Mouse (Mus musculus): Measurements from ENCODE around the gene Abcc1. TPM values are rescaled to one million over a fixed set of nuclear protein-coding genes. Genes with fewer than 3 reads are reported as not detected.

The Abcc1 gene
- polyA plus RNA-seq, 2 experiments = 10.4 to 11.0 TPM

DNA sequence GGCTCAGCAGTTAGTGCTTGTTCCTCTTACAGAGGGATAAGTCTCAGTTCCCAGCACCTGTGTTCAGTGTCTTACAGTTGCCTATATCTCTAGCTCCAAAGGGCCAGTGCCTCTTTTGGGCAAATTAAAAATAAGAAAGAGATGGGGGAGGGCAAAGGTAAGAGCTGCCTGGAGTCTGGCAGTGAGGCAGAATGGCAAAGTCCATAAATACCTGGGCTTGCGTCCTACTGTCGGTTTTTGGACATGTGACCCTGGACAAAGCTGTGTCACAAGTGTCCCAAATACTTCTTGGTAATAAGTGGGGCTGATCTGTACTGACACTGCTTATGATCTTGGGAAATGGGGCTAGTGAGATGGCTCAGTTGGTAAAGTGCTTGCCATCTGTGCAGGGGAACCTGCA, 113.6 kb downstream of the Abcc1 start:
- H3K27ac ChIP-seq (replicated peaks; ENCODE audit: low read depth, low read length) = no peak overlapping the region
- WGBS = 79% methylated on average over 2 of the region's 2 CpGs
- DNase-seq (ENCODE audit: low spot score) (no peak), ATAC-seq (ENCODE audit: low FRiP score, low read depth) (no peak)
- H3K27me3 ChIP-seq (ENCODE audit: control insufficient read depth, insufficient read depth, low read length) = no peaks in the 10 kb centered on the region
- H3K9me3 ChIP-seq (ENCODE audit: control insufficient read depth, low read length) = no peaks in the 10 kb centered on the region
- no peak overlapping the region for H3K4me2 ChIP-seq (replicated peaks; ENCODE audit: low read depth, low read length, severe bottlenecking)
- H3K36me3 ChIP-seq (ENCODE audit: control insufficient read depth, insufficient read depth, low read length) = peaks cover 23% of the 10 kb centered on the region
- H3K4me3 ChIP-seq (replicated peaks; ENCODE audit: low read length) = no peak overlapping the region
- no peak for TF ChIP-seq POLR2A (IDR thresholded peaks at IDR 0.05; ENCODE audit: borderline replicate concordance, extremely low read depth, insufficient read depth, insufficient read length)
- no peaks in the 10 kb centered on the region for H3K4me1 ChIP-seq (ENCODE audit: control insufficient read depth, insufficient read depth, low read length)
- H3K9ac ChIP-seq (ENCODE audit: low read depth, low read length, severe bottlenecking) = no peak overlapping the region

- no peak overlapping the region for H3K27ac ChIP-seq (replicated peaks; ENCODE audit: low read depth, low read length)
- H3K9ac ChIP-seq (ENCODE audit: low read depth, low read length, severe bottlenecking) = no peak overlapping the region
- TF ChIP-seq POLR2A (IDR thresholded peaks at IDR 0.05; ENCODE audit: borderline replicate concordance, extremely low read depth, insufficient read depth, insufficient read length) = no peak
- ATAC-seq (ENCODE audit: low FRiP score, low read depth) = no peak
- no peak for DNase-seq (ENCODE audit: low spot score)
- H3K9me3 ChIP-seq (ENCODE audit: control insufficient read depth, low read length) = no peaks in the 10 kb centered on the region
- H3K4me2 ChIP-seq (replicated peaks; ENCODE audit: low read depth, low read length, severe bottlenecking) = no peak overlapping the region
- H3K4me3 ChIP-seq (replicated peaks; ENCODE audit: low read length) = no peak overlapping the region
- H3K27me3 ChIP-seq (ENCODE audit: control insufficient read depth, insufficient read depth, low read length) = no peaks in the 10 kb centered on the region
- 85% methylated on average over 8 of the region's 8 CpGs for WGBS
- H3K36me3 ChIP-seq (ENCODE audit: control insufficient read depth, insufficient read depth, low read length) = peaks cover 16% of the 10 kb centered on the region
- no peaks in the 10 kb centered on the region for H3K4me1 ChIP-seq (ENCODE audit: control insufficient read depth, insufficient read depth, low read length)
Measured at GRCm38 (mm10) chr16:14476056-14476455, 114.7 kb downstream of the Abcc1 start.

- DNase-seq (ENCODE audit: low spot score) = no peak
- no peak for TF ChIP-seq POLR2A (IDR thresholded peaks at IDR 0.05; ENCODE audit: borderline replicate concordance, extremely low read depth, insufficient read depth, insufficient read length)
Measured at GRCm38 (mm10) chr16:14476701-14477400, 115.5 kb downstream of the Abcc1 start.

DNA sequence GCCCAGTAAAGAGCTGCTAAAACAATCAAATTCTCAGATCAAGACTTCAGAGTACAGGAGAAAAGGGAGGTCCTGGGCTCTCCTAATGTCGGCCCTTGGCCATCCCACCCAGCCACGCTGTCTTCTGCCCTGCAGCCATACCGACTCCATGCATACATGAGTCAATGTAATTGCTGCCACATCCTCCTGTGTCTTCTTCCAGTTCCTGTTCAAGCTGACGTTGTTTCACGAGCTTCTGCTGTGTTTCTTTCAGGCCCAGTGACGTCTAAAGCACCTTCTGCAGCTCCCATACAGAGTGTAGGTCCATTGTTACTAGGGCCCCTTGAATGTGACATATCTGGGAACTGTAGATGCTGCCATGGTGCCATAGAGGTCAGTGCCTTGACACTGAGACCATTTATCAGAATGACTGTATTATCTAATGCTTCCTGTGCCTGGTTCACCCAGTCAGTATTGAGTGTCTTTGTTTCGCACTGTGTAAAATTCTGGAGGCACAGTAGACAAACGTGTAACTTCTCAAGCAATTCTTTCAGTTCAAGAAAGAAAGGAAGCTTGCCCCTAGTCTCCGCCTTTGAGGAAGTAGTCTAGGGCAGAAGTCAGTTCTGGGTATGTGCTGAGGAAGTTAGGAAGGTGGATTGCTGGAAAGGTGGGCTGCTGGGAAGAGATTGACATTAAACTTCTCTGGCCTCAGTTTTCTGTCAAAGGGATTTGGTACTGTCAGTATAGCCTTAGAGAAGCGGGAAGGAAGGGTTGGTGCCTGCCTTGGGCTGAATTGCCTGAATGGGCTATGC, 116.3 kb downstream of the Abcc1 start:
- WGBS = 79% methylated on average over 10 of the region's 10 CpGs
- no peak for TF ChIP-seq POLR2A (IDR thresholded peaks at IDR 0.05; ENCODE audit: borderline replicate concordance, extremely low read depth, insufficient read depth, insufficient read length)
- no peaks in the 10 kb centered on the region for H3K27me3 ChIP-seq (ENCODE audit: control insufficient read depth, insufficient read depth, low read length)
- H3K36me3 ChIP-seq (ENCODE audit: control insufficient read depth, insufficient read depth, low read length) = peaks cover 14% of the 10 kb centered on the region
- no peaks in the 10 kb centered on the region for H3K4me1 ChIP-seq (ENCODE audit: control insufficient read depth, insufficient read depth, low read length)
- no peak overlapping the region for H3K9ac ChIP-seq (ENCODE audit: low read depth, low read length, severe bottlenecking)
- H3K9me3 ChIP-seq (ENCODE audit: control insufficient read depth, low read length) = no peaks in the 10 kb centered on the region
- DNase-seq (ENCODE audit: low spot score) (no peak), ATAC-seq (ENCODE audit: low FRiP score, low read depth) (no peak)
- no peak overlapping the region for H3K4me2 ChIP-seq (replicated peaks; ENCODE audit: low read depth, low read length, severe bottlenecking)
- H3K27ac ChIP-seq (replicated peaks; ENCODE audit: low read depth, low read length) = no peak overlapping the region
- no peak overlapping the region for H3K4me3 ChIP-seq (replicated peaks; ENCODE audit: low read length)

More at GRCm38 (mm10) chr16:14476701-14477400, 115.5 kb downstream of the Abcc1 start:
- Histone ChIP-seq H3K4me2 (replicated peaks; ENCODE audit: low read depth, low read length, severe bottlenecking) (no peak overlapping the region), H3K9me3 (ENCODE audit: control insufficient read depth, low read length) (no peaks in the 10 kb centered on the region), H3K36me3 (ENCODE audit: control insufficient read depth, insufficient read depth, low read length) (peaks cover 16% of the 10 kb centered on the region), H3K9ac (ENCODE audit: low read depth, low read length, severe bottlenecking) (no peak overlapping the region), H3K4me1 (ENCODE audit: control insufficient read depth, insufficient read depth, low read length) (no peaks in the 10 kb centered on the region), H3K27me3 (ENCODE audit: control insufficient read depth, insufficient read depth, low read length) (no peaks in the 10 kb centered on the region), H3K27ac (replicated peaks; ENCODE audit: low read depth, low read length) (no peak overlapping the region), H3K4me3 (replicated peaks; ENCODE audit: low read length) (no peak overlapping the region)
- ATAC-seq (ENCODE audit: low FRiP score, low read depth) = no peak
- WGBS = 90% methylated on average over 9 of the region's 9 CpGs

- no peak for TF ChIP-seq POLR2A (IDR thresholded peaks at IDR 0.05; ENCODE audit: borderline replicate concordance, extremely low read depth, insufficient read depth, insufficient read length)
- Histone ChIP-seq H3K36me3 (ENCODE audit: control insufficient read depth, insufficient read depth, low read length) (peaks cover 4% of the 10 kb centered on the region; the same call in 1 of the 2 replicates), H3K4me2 (replicated peaks; ENCODE audit: low read depth, low read length, severe bottlenecking) (no peak overlapping the region), H3K27ac (replicated peaks; ENCODE audit: low read depth, low read length) (no peak overlapping the region), H3K9me3 (ENCODE audit: control insufficient read depth, low read length) (no peaks in the 10 kb centered on the region), H3K9ac (ENCODE audit: low read depth, low read length, severe bottlenecking) (no peak overlapping the region), H3K4me3 (replicated peaks; ENCODE audit: low read length) (no peak overlapping the region), H3K27me3 (ENCODE audit: control insufficient read depth, insufficient read depth, low read length) (no peaks in the 10 kb centered on the region), H3K4me1 (ENCODE audit: control insufficient read depth, insufficient read depth, low read length) (no peaks in the 10 kb centered on the region)
- ATAC-seq (ENCODE audit: low FRiP score, low read depth) (no peak), DNase-seq (ENCODE audit: low spot score) (no peak)
- WGBS = 94% methylated on average over 2 of the region's 2 CpGs
Measured at GRCm38 (mm10) chr16:14479641-14480040, 118.3 kb downstream of the Abcc1 start.

Measured in limb, embryonic 14.5 days (tissue).